Mouse (Mus musculus) left cerebral cortex, postnatal 14 days (tissue): ENCODE results near the gene Rfc4. TPM values are rescaled to one million over a fixed set of nuclear protein-coding genes. Genes with fewer than 3 reads are reported as not detected.
"Not testable (repeated sequence)": the region's sequence is repeated elsewhere in the genome, so short reads cannot be mapped to it uniquely, and the experiment has no call there.

ENCODE experiments used
- DNase-seq, 2 experiments: peaks; one replicate each; pipeline ENCODE4 v3.0.0; 2021 to 2022; ENCODE audit warnings: low spot score in 2 of 2, mixed read lengths in 1 of 2
- intact Hi-C: fragments of 180-260 bp; cut with DNase I; formaldehyde crosslinking; loops from one replicate; pipeline ENCODE4 v1.15.1; 2025
- microRNA-seq, 2 experiments: library from miRNA; unstranded; fragments of <30 nt; microRNA quantifications; one replicate each; pipeline ENCODE4 v1.2.0; 2022
- total RNA-seq, 2 experiments: library from RNA; stranded (reverse); gene quantifications; 2 replicates each; pipeline ENCODE4 v1.2.3; 2021

Rfc4 gene
- total RNA-seq, 2 experiments from 2014 or later = 3.8 to 6.0 TPM

GRCm38 (mm10) chr16:23077516-23077915 lies 50.0 kb downstream of the Rfc4 start:
- DNase-seq, intact Hi-C loops: not testable (repeated sequence)

Small RNA genes within 50 kb of the gene (microRNA-seq; reads per million reads assigned to microRNA genes)
- 0.34 to 0.53 reads per million in 2 experiments for gene Gm49346

Other genes starting within 250 kb of the Rfc4 start
- gene Ahsg, start 236.5 kb downstream of the Rfc4 start, total RNA-seq = not detected
- gene Fetub, start 209.4 kb downstream of the Rfc4 start, total RNA-seq = not detected
- not detected for gene Hrg, start 176.7 kb downstream of the Rfc4 start, total RNA-seq
- gene Kng2, start 98.3 kb downstream of the Rfc4 start, total RNA-seq = not detected
- gene Kng1, start 69.9 kb downstream of the Rfc4 start, total RNA-seq = not detected
- 100 to 1,000 TPM; 759 to 792 TPM for gene Eif4a2, start 20.3 kb downstream of the Rfc4 start, total RNA-seq
- gene Adipoq, start 18.8 kb upstream of the Rfc4 start, total RNA-seq = not detected
- 10 to 100 TPM; 10.5 to 13.0 TPM for gene St6gal1, start 97.0 kb upstream of the Rfc4 start, total RNA-seq